Mouse (Mus musculus) hindbrain, embryonic 12.5 days (tissue): Measurements from ENCODE around the gene Zscan10. TPM values are rescaled to one million over a fixed set of nuclear protein-coding genes. Genes with fewer than 3 reads are reported as not detected.
"Not testable (repeated sequence)": the region's sequence is repeated elsewhere in the genome, so short reads cannot be mapped to it uniquely, and the experiment has no call there.

Experiments used
- ATAC-seq: fragments of 200-750 bp; cut with Nextera tagmentation; 2 replicates; pipeline ENCODE4 v1.8.0; 2017; ENCODE audit warnings: moderate TSS enrichment; ENCODE audit not compliant: low FRiP score
- H3K27ac ChIP-seq: fragments of 300-500 bp; sonication (generic); 2 replicates; pipeline ENCODE4 v1.5.1; 2016; ENCODE audit warnings: mild to moderate bottlenecking
- H3K27me3 ChIP-seq: fragments of 300-500 bp; sonication (generic); 2 replicates; pipeline ENCODE4 v1.6.1; 2016; ENCODE audit warnings: mild to moderate bottlenecking
- H3K36me3 ChIP-seq: fragments of 300-500 bp; sonication (generic); 2 replicates; pipeline ENCODE4 v1.6.1; 2016; ENCODE audit warnings: mild to moderate bottlenecking
- H3K4me1 ChIP-seq: fragments of 300-500 bp; sonication (generic); 2 replicates; pipeline ENCODE4 v1.6.1; 2016
- H3K4me2 ChIP-seq: fragments of 300-500 bp; sonication (generic); replicated peaks from 2 replicates; pipeline ENCODE4 v1.6.1; 2016; ENCODE audit warnings: mild to moderate bottlenecking
- H3K4me3 ChIP-seq: fragments of 300-500 bp; sonication (generic); 2 replicates; pipeline ENCODE4 v1.5.1; 2016; ENCODE audit warnings: mild to moderate bottlenecking
- H3K9ac ChIP-seq: fragments of 300-500 bp; sonication (generic); 2 replicates; pipeline ENCODE4 v1.6.1; 2016; ENCODE audit warnings: mild to moderate bottlenecking, moderate library complexity
- H3K9me3 ChIP-seq: fragments of 300-500 bp; sonication (generic); replicated peaks from 2 replicates; pipeline ENCODE4 v1.6.1; 2016; ENCODE audit warnings: mild to moderate bottlenecking
- WGBS: fragments of 180-500 bp; shearing (Covaris S2); methylation state at CpG from one replicate; pipeline ENCODE4 v1.1.7; 2016; 5-methylcytosine and 5-hydroxymethylcytosine counted together
- polyA plus RNA-seq: library from polyadenylated mRNA; unstranded; fragments of >200 nt; fragmentation: Nextera tagmentation; extraction: Ambion mirVana; gene quantifications from 2 replicates; pipeline ENCODE4 v1.2.1, GENCODE M21; 2016

Gene Zscan10
- polyA plus RNA-seq, 1 experiment from 2014 or later, result 0.93 TPM

GRCm38 (mm10) chr17:23595139-23595538 lies 5.5 kb upstream of the Zscan10 start:
- H3K4me2 ChIP-seq, ATAC-seq, H3K27me3 ChIP-seq, H3K4me3 ChIP-seq, H3K36me3 ChIP-seq, H3K27ac ChIP-seq, H3K9ac ChIP-seq, H3K9me3 ChIP-seq: not testable (repeated sequence)
- peaks cover 17% of the 10 kb centered on the region for H3K4me1 ChIP-seq
- WGBS, result 69% methylated on average over 4 of the region's 4 CpGs

GRCm38 (mm10) chr17:23598582-23599552 lies 1.8 kb upstream of the Zscan10 start, which contains the start of gene Zfp13:
TSS of gene Zfp13 (minus strand) at chr17:23599487.
- H3K27ac ChIP-seq, result peak within 1 kb of the TSS; percentile 67
- peak within 1 kb of the TSS; percentile 63 for H3K4me2 ChIP-seq
- peaks cover 13% of the 10 kb centered on the region; the same call in 1 of the 2 replicates for H3K4me1 ChIP-seq
- H3K36me3 ChIP-seq, result no peaks in the 10 kb centered on the region
- no peaks in the 10 kb centered on the region for H3K9me3 ChIP-seq
- ATAC-seq, result peak; percentile 95
- 9% methylated on average over 31 of the region's 31 CpGs for WGBS
- H3K27me3 ChIP-seq, result no peaks in the 10 kb centered on the region
- peak within 1 kb of the TSS; percentile 54 for H3K9ac ChIP-seq
- H3K4me3 ChIP-seq, result peak within 1 kb of the TSS; percentile 36

GRCm38 (mm10) chr17:23599605-23600063 lies 1.0 kb upstream of the Zscan10 start:
- H3K9me3 ChIP-seq, result no peaks in the 10 kb centered on the region
- H3K4me2 ChIP-seq, result peak overlapping the region; percentile 63
- H3K4me1 ChIP-seq, result peaks cover 13% of the 10 kb centered on the region; the same call in 1 of the 2 replicates
- peak overlapping the region; percentile 55; the same call in 1 of the 2 replicates for H3K27ac ChIP-seq
- WGBS, result 42% methylated on average over 7 of the region's 7 CpGs
- peak overlapping the region; percentile 36 for H3K4me3 ChIP-seq
- no peaks in the 10 kb centered on the region for H3K36me3 ChIP-seq
- no peaks in the 10 kb centered on the region for H3K27me3 ChIP-seq
- H3K9ac ChIP-seq, result peak overlapping the region; percentile 54
- no peak; the same call in 1 of the 2 replicates for ATAC-seq

- H3K4me2 ChIP-seq, result no peak overlapping the region
- no peaks in the 10 kb centered on the region for H3K9me3 ChIP-seq
- 48% methylated on average over 10 of the region's 10 CpGs for WGBS
- no peaks in the 10 kb centered on the region for H3K27me3 ChIP-seq
- no peak overlapping the region for H3K27ac ChIP-seq
- no peak overlapping the region for H3K4me3 ChIP-seq
- peaks cover 13% of the 10 kb centered on the region; the same call in 1 of the 2 replicates for H3K4me1 ChIP-seq
- no peaks in the 10 kb centered on the region for H3K36me3 ChIP-seq
- no peak overlapping the region for H3K9ac ChIP-seq
- no peak for ATAC-seq
These were observed 1.4 kb downstream of the Zscan10 start for GRCm38 (mm10) chr17:23601836-23602585.

GRCm38 (mm10) chr17:23603077-23603476 lies 2.4 kb downstream of the Zscan10 start:
- Histone ChIP-seq H3K9ac (no peak overlapping the region), H3K36me3 (no peaks in the 10 kb centered on the region), H3K4me2 (no peak overlapping the region), H3K27ac (no peak overlapping the region), H3K4me1 (peaks cover 13% of the 10 kb centered on the region; the same call in 1 of the 2 replicates), H3K9me3 (no peaks in the 10 kb centered on the region), H3K4me3 (no peak overlapping the region), H3K27me3 (no peaks in the 10 kb centered on the region)
- no peak for ATAC-seq
- WGBS, result 28% methylated on average over 8 of the region's 8 CpGs

GRCm38 (mm10) chr17:23603542-23603941 lies 2.9 kb downstream of the Zscan10 start:
- no peaks in the 10 kb centered on the region for H3K9me3 ChIP-seq
- 66% methylated on average over 2 of the region's 2 CpGs for WGBS
- H3K9ac ChIP-seq, result no peak overlapping the region
- H3K4me2 ChIP-seq, result no peak overlapping the region
- H3K4me1 ChIP-seq, result peaks cover 11% of the 10 kb centered on the region; the same call in 1 of the 2 replicates
- H3K4me3 ChIP-seq, result no peak overlapping the region
- no peak overlapping the region for H3K27ac ChIP-seq
- no peaks in the 10 kb centered on the region for H3K36me3 ChIP-seq
- no peak for ATAC-seq
- no peaks in the 10 kb centered on the region for H3K27me3 ChIP-seq

GRCm38 (mm10) chr17:23604394-23604793 lies 3.7 kb downstream of the Zscan10 start:
- peaks cover 2% of the 10 kb centered on the region; the same call in 1 of the 2 replicates for H3K4me1 ChIP-seq
- H3K36me3 ChIP-seq, result no peaks in the 10 kb centered on the region
- H3K27ac ChIP-seq, result no peak overlapping the region
- no peaks in the 10 kb centered on the region for H3K9me3 ChIP-seq
- H3K4me2 ChIP-seq, result no peak overlapping the region
- no peak overlapping the region for H3K9ac ChIP-seq
- 76% methylated on average over 7 of the region's 7 CpGs for WGBS
- H3K4me3 ChIP-seq, result no peak overlapping the region
- 0 out of 2 replicates have a peak, but pooled peaks cover 5% of the 10 kb centered on the region for H3K27me3 ChIP-seq
- ATAC-seq, result no peak

GRCm38 (mm10) chr17:23605220-23605619 lies 4.6 kb downstream of the Zscan10 start:
- H3K9me3 ChIP-seq, result no peaks in the 10 kb centered on the region
- H3K27ac ChIP-seq, result no peak overlapping the region
- WGBS, result 80% methylated on average over 8 of the region's 8 CpGs
- H3K9ac ChIP-seq, result no peak overlapping the region
- no peak overlapping the region for H3K4me2 ChIP-seq
- no peak for ATAC-seq
- H3K27me3 ChIP-seq, result 0 out of 2 replicates have a peak, but pooled peaks cover 5% of the 10 kb centered on the region
- no peaks in the 10 kb centered on the region for H3K36me3 ChIP-seq
- H3K4me3 ChIP-seq, result no peak overlapping the region
- H3K4me1 ChIP-seq, result no peaks in the 10 kb centered on the region

GRCm38 (mm10) chr17:23609612-23610011 lies 9.0 kb downstream of the Zscan10 start:
- H3K27me3 ChIP-seq, result 0 out of 2 replicates have a peak, but pooled peaks cover 5% of the 10 kb centered on the region
- no peak overlapping the region for H3K4me2 ChIP-seq
- no peaks in the 10 kb centered on the region for H3K9me3 ChIP-seq
- no peak for ATAC-seq
- 93% methylated on average over 24 of the region's 24 CpGs for WGBS
- H3K9ac ChIP-seq, result no peak overlapping the region
- H3K4me1 ChIP-seq, result no peaks in the 10 kb centered on the region
- H3K4me3 ChIP-seq, result no peak overlapping the region
- H3K36me3 ChIP-seq, result no peaks in the 10 kb centered on the region
- no peak overlapping the region for H3K27ac ChIP-seq

GRCm38 (mm10) chr17:23610361-23610800 lies 9.7 kb downstream of the Zscan10 start:
- Histone ChIP-seq H3K4me3 (no peak overlapping the region), H3K27me3 (0 out of 2 replicates have a peak, but pooled peaks cover 5% of the 10 kb centered on the region), H3K4me2 (no peak overlapping the region), H3K9ac (no peak overlapping the region), H3K4me1 (no peaks in the 10 kb centered on the region), H3K27ac (no peak overlapping the region), H3K9me3 (no peaks in the 10 kb centered on the region), H3K36me3 (no peaks in the 10 kb centered on the region)
- no peak for ATAC-seq
- 85% methylated on average over 27 of the region's 28 CpGs for WGBS

GRCm38 (mm10) chr17:23617087-23617486 lies 16.4 kb downstream of the Zscan10 start:
- Histone ChIP-seq H3K27me3 (peaks cover 5% of the 10 kb centered on the region), H3K36me3 (no peaks in the 10 kb centered on the region), H3K9me3 (no peaks in the 10 kb centered on the region), H3K27ac (no peak overlapping the region), H3K9ac (no peak overlapping the region), H3K4me3 (no peak overlapping the region), H3K4me1 (no peaks in the 10 kb centered on the region), H3K4me2 (no peak overlapping the region)
- ATAC-seq, result no peak
- 66% methylated on average over 9 of the region's 9 CpGs for WGBS

GRCm38 (mm10) chr17:23620351-23620750 lies 19.7 kb downstream of the Zscan10 start:
- Histone ChIP-seq H3K27ac (no peak overlapping the region), H3K4me1 (no peaks in the 10 kb centered on the region), H3K27me3 (peaks cover 5% of the 10 kb centered on the region), H3K4me2 (no peak overlapping the region), H3K9ac (no peak overlapping the region), H3K9me3 (no peaks in the 10 kb centered on the region), H3K4me3 (no peak overlapping the region), H3K36me3 (no peaks in the 10 kb centered on the region)
- 75% methylated on average over 7 of the region's 7 CpGs for WGBS
- ATAC-seq, result no peak
